Mouse (Mus musculus) kidney, adult 11 months (tissue): Measurements from ENCODE around the gene Prdm10.

Source experiments
- DNase-seq: peaks from one replicate; pipeline ENCODE4 v3.0.0; 2022

Prdm10 gene

GRCm38 (mm10) chr9:31266013-31266659 lies 14.2 kb upstream of the Prdm10 start:
- peak; percentile 18 for DNase-seq

- DNase-seq = no peak
Observed at GRCm38 (mm10) chr9:31271221-31272015, 8.9 kb upstream of the Prdm10 start.

- DNase-seq = no peak
Observed at GRCm38 (mm10) chr9:31272160-31272559, 8.2 kb upstream of the Prdm10 start.

GRCm38 (mm10) chr9:31278651-31279050 lies 1.7 kb upstream of the Prdm10 start:
- no peak for DNase-seq

GRCm38 (mm10) chr9:31279306-31279705 lies 1.0 kb upstream of the Prdm10 start:
- no peak for DNase-seq

GRCm38 (mm10) chr9:31279885-31280365 lies 413 bp upstream of the Prdm10 start:
- DNase-seq = no peak

GRCm38 (mm10) chr9:31281011-31281662 lies 799 bp downstream of the Prdm10 start:
- peak; percentile 81 for DNase-seq

GRCm38 (mm10) chr9:31281663-31282015 lies 1.3 kb downstream of the Prdm10 start:
- no peak for DNase-seq

GRCm38 (mm10) chr9:31282536-31282935 lies 2.2 kb downstream of the Prdm10 start:
- DNase-seq = no peak

- DNase-seq = no peak
Observed at GRCm38 (mm10) chr9:31283044-31283443, 2.7 kb downstream of the Prdm10 start.

- no peak for DNase-seq
Observed at GRCm38 (mm10) chr9:31283911-31284310, 3.6 kb downstream of the Prdm10 start.

- DNase-seq = no peak
Observed at GRCm38 (mm10) chr9:31290201-31290862, 10.0 kb downstream of the Prdm10 start.

- no peak for DNase-seq
Observed at GRCm38 (mm10) chr9:31291978-31292377, 11.6 kb downstream of the Prdm10 start.

- DNase-seq = no peak
Observed at GRCm38 (mm10) chr9:31293208-31293607, 12.9 kb downstream of the Prdm10 start.

- DNase-seq = no peak
Observed at GRCm38 (mm10) chr9:31295311-31295710, 15.0 kb downstream of the Prdm10 start.

GRCm38 (mm10) chr9:31296293-31296692 lies 16.0 kb downstream of the Prdm10 start:
- no peak for DNase-seq

GRCm38 (mm10) chr9:31298751-31299150 lies 18.4 kb downstream of the Prdm10 start:
- no peak for DNase-seq

GRCm38 (mm10) chr9:31300525-31300924 lies 20.2 kb downstream of the Prdm10 start:
- DNase-seq = no peak

- no peak for DNase-seq
Observed at GRCm38 (mm10) chr9:31301107-31301506, 20.8 kb downstream of the Prdm10 start.

GRCm38 (mm10) chr9:31301526-31302311 lies 21.4 kb downstream of the Prdm10 start:
- no peak for DNase-seq

GRCm38 (mm10) chr9:31304358-31304757 lies 24.0 kb downstream of the Prdm10 start:
- DNase-seq = no peak

GRCm38 (mm10) chr9:31305117-31305516 lies 24.8 kb downstream of the Prdm10 start:
- DNase-seq = no peak
